Comparison of ENCODE assay signal across 30 mouse cellular contexts in the genomic region with DNA sequence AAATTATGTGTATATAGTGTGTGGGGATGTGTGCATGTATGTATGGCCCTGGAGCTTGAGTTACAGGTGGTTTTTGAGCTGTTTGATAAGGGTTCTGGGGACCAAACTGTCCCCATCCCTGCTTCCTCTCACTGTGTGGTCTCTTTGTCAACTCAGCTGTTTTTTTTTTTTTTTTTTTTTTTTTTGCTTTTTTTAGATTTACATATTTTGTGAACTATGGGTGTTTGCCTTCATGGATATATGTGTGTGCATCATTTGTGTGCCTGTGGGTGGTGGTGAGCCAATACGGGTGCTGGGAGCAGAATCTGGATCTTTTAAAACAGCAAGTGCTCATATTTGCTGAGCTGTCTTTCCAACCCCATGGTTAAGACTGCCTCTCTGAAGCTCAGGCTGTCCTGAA. TPM values are rescaled to one million over a fixed set of nuclear protein-coding genes. Genes with fewer than 3 reads are reported as not detected.
"Had no signal": no experiment of that assay in that cellular context is flagged by ENCODE, and none has a peak within 500 bp of the region (broad histone marks: within the 10 kb centered on the region; RNA-seq: fewer than 3 reads in every experiment).

No protein-coding gene starts in this region.

- ATAC-seq: inflammation-experienced regulatory T-cells, adult 6 months; intestine, postnatal 0 days; liver, postnatal 0 days had no signal

- DNase-seq: gastrocnemius, adult 2 months; gastrocnemius, postnatal 10 days; gastrocnemius, postnatal 36 days; heart, adult 11 months; heart, adult 2 months; heart, postnatal 14 days; heart, postnatal 36 days; kidney, adult 18-20 months; kidney, adult 9 months; kidney, postnatal 10 days; kidney, postnatal 25 days; kidney, postnatal 4 days; liver; liver, embryonic 13.5 days; liver, postnatal 0 days had no signal

- H3K9ac ChIP-seq: heart, embryonic 13.5 days; heart, embryonic 15.5 days; hindbrain, embryonic 13.5 days; hindbrain, embryonic 15.5 days; limb, embryonic 13.5 days; liver, embryonic 13.5 days; liver, embryonic 15.5 days; liver, postnatal 0 days had no signal

- H3K4me1 ChIP-seq: hindbrain, embryonic 15.5 days had no signal

- H3K27me3 ChIP-seq: heart, embryonic 13.5 days; heart, embryonic 15.5 days; hindbrain, embryonic 13.5 days; hindbrain, embryonic 15.5 days; limb, embryonic 13.5 days; liver, embryonic 13.5 days; liver, embryonic 15.5 days had no signal

- H3K4me3 ChIP-seq: gastrocnemius, adult 2 months; heart, adult 2 months; heart, embryonic 13.5 days; heart, embryonic 15.5 days; hindbrain, embryonic 13.5 days; hindbrain, embryonic 15.5 days; layer of hippocampus, adult 2 months; left cerebral cortex, adult 2 months; limb, embryonic 13.5 days; liver, embryonic 13.5 days; liver, embryonic 15.5 days had no signal

- H3K27ac ChIP-seq: gastrocnemius, adult 2 months; heart, adult 2 months; heart, embryonic 13.5 days; heart, embryonic 15.5 days; hindbrain, embryonic 13.5 days; hindbrain, embryonic 15.5 days; layer of hippocampus, adult 2 months; left cerebral cortex, adult 2 months; limb, embryonic 13.5 days; liver, embryonic 13.5 days; liver, embryonic 15.5 days had no signal

- H3K4me2 ChIP-seq: heart, embryonic 11.5 days; heart, embryonic 13.5 days; heart, embryonic 15.5 days; hindbrain, embryonic 13.5 days; hindbrain, embryonic 15.5 days; limb, embryonic 13.5 days; liver, embryonic 11.5 days; liver, embryonic 13.5 days; liver, embryonic 15.5 days had no signal

- H3K9me3 ChIP-seq: heart, embryonic 13.5 days; heart, embryonic 15.5 days; hindbrain, embryonic 13.5 days; hindbrain, embryonic 15.5 days; limb, embryonic 13.5 days; liver, embryonic 13.5 days; liver, embryonic 15.5 days had no signal

RNA-seq across cellular contexts. Expression of a gene that starts 14.8 kb away (rescaled TPM):
- total RNA-seq: hematopoietic stem cell, adult 5-6 weeks had no signal
- polyA plus RNA-seq: hindbrain, embryonic 11.5 days; hindbrain, embryonic 15.5 days; inflammation-experienced regulatory T-cells, adult 6 months; liver, embryonic 11.5 days; liver, embryonic 13.5 days; liver, postnatal 0 days had no signal

RNA-seq across cellular contexts. Expression of a gene that starts 59.0 kb away (rescaled TPM):
- total RNA-seq: gastrocnemius, adult 2 months; gastrocnemius, postnatal 10 days; gastrocnemius, postnatal 36 days; heart, adult 2 months; heart, postnatal 36 days; hematopoietic stem cell, adult 5-6 weeks; left cerebral cortex, postnatal 36 days had no signal
- polyA plus RNA-seq: inflammation-experienced regulatory T-cells, adult 6 months had no signal
